Mouse (Mus musculus) liver, embryonic 14.5 days (tissue): ENCODE results near the gene Phactr4. TPM values are rescaled to one million over a fixed set of nuclear protein-coding genes. Genes with fewer than 3 reads are reported as not detected.

ENCODE experiments used
- ATAC-seq: fragments of 200-750 bp; cut with Nextera tagmentation; 2 replicates; pipeline ENCODE4 v1.8.0; 2017; ENCODE audit warnings: moderate number of reproducible peaks, mild to moderate bottlenecking, moderate library complexity; ENCODE audit not compliant: insufficient read depth
- DNase-seq, 3 experiments: peaks; one replicate each; pipeline ENCODE4 v3.0.0-alpha.2; 2012 to 2013; ENCODE audit warnings: low read depth in 3 of 3, low spot score in 3 of 3
- H3K27ac ChIP-seq: fragments of 300-500 bp; sonication (generic); 2 replicates; pipeline ENCODE4 v1.5.1; 2014; ENCODE audit warnings: moderate library complexity, mild to moderate bottlenecking, control low read depth, inconsistent platforms
- H3K27me3 ChIP-seq: fragments of 300-500 bp; sonication (generic); 2 replicates; pipeline ENCODE4 v1.6.1; 2014; ENCODE audit warnings: mild to moderate bottlenecking, low read length, moderate library complexity; ENCODE audit not compliant: control insufficient read depth, insufficient read depth
- H3K36me3 ChIP-seq: fragments of 300-500 bp; sonication (generic); replicated peaks from 2 replicates; pipeline ENCODE4 v1.6.1; 2014; ENCODE audit warnings: low read depth; ENCODE audit not compliant: control insufficient read depth, insufficient read depth
- H3K4me1 ChIP-seq, 2 experiments: fragments of 200-500 bp in 1 of 2; fragments of 300-500 bp in 1 of 2; sonication (generic) in 1 of 2; replicated peaks; 2 replicates each; pipeline ENCODE4 v1.6.1; 2012 to 2014; ENCODE audit warnings: antibody characterized with exemption in 1 of 2, inconsistent platforms in 1 of 2, low read length in 1 of 2; ENCODE audit not compliant: control insufficient read depth in 2 of 2, insufficient read depth in 2 of 2
- H3K4me2 ChIP-seq: fragments of 300-500 bp; sonication (generic); 2 replicates; pipeline ENCODE4 v1.6.1; 2014; ENCODE audit warnings: low read depth, mild to moderate bottlenecking, control low read depth, moderate library complexity
- H3K4me3 ChIP-seq, 2 experiments: fragments of 200-500 bp in 1 of 2; fragments of 300-500 bp in 1 of 2; sonication (generic) in 1 of 2; 2 replicates each; pipeline ENCODE4 v1.5.1; 2012 to 2014; ENCODE audit warnings: low read depth in 2 of 2, low read length in 2 of 2, mild to moderate bottlenecking in 2 of 2, control low read depth in 1 of 2, inconsistent platforms in 1 of 2, moderate library complexity in 1 of 2; ENCODE audit not compliant: insufficient read depth in 1 of 2
- H3K9ac ChIP-seq: fragments of 300-500 bp; sonication (generic); replicated peaks from 2 replicates; pipeline ENCODE4 v1.6.1; 2014; ENCODE audit warnings: mild to moderate bottlenecking, control low read depth, moderate library complexity
- H3K9me3 ChIP-seq: fragments of 300-500 bp; sonication (generic); 2 replicates; pipeline ENCODE4 v1.6.1; 2016; ENCODE audit warnings: low read length, mixed read lengths; ENCODE audit not compliant: control insufficient read depth
- CTCF ChIP-seq: IDR thresholded peaks from 2 replicates; pipeline ENCODE4 v1.5.1; 2016; ENCODE audit warnings: antibody characterized with exemption, low read depth, control low read depth
- EP300 ChIP-seq: IDR thresholded peaks from 2 replicates; pipeline ENCODE4 v1.6.1; 2016; ENCODE audit warnings: antibody characterized with exemption, low read depth
- WGBS: fragments of 180-500 bp; shearing (Covaris S2); extraction: QIAGEN DNeasy Blood & Tissue Kit; methylation state at CpG from one replicate; pipeline ENCODE4 v1.1.7; 2014; ENCODE audit not compliant: insufficient replicate concordance; 5-methylcytosine and 5-hydroxymethylcytosine counted together
- polyA plus RNA-seq, 2 experiments: library from polyadenylated mRNA; depleted of rRNA in 1 of 2; stranded (reverse) in 1 of 2; unstranded in 1 of 2; fragments of >200 nt; fragmentation: Nextera tagmentation in 1 of 2; extraction: Ambion mirVana in 1 of 2; gene quantifications; 2 replicates each; pipeline versions ENCODE4 v1.2.1 to v1.2.3; 2012 to 2014

The Phactr4 gene
- polyA plus RNA-seq, 2 experiments, result 7.4 to 10.9 TPM

DNA sequence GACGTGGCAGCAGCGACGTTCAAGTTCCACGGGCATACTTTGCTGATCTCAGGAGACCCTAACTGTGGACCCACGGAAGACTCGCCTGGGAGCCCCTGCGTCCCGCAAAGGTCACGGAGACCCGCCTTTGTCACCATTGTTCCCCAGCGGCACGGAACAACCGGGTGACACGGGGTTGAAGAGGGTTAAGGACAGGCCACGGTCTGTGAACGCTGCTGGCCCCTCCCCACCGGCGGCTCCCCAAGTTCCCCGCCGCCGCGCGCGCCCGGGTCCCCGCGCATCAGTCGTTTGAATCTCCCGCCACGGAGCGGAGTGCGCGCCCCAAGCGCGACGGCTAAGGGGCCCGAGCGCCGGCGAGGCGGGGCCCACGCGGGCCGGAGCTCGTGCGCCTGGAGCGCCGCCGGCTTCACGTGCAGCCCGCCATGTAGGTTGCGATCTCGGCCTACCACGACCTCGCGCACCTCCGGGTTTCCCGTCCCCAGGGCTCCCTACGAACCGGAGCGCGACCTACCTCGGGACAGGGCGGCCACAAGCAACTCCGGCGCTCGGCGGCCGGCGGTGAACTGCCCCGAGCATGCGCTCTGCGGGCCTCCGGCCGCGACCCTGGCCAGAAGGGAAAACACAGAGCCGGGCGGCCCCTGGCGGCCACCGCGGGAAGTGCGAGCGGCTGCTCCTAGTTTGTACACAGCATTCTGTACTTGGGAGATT lies 77.0 kb downstream of the Phactr4 start:
- under 1% methylated on average over 83 of the region's 83 CpGs for WGBS
- ATAC-seq (peak; percentile 87), DNase-seq (peak; percentile 74 to 79 (median 76))
- peaks cover 4% of the 10 kb centered on the region for H3K36me3 ChIP-seq
- peak overlapping the region; percentile 88 for H3K9ac ChIP-seq
- H3K27me3 ChIP-seq, result no peaks in the 10 kb centered on the region
- H3K4me1 ChIP-seq, result peaks cover 12 to 27% of the 10 kb centered on the region in 2 experiments
- 0 out of 2 replicates have a peak, but pooled peaks have one; percentile 25 for TF ChIP-seq EP300
- TF ChIP-seq CTCF, result peak; percentile 93
- H3K9me3 ChIP-seq, result no peaks in the 10 kb centered on the region
- peak overlapping the region; percentile 72 to 79 for H3K4me3 ChIP-seq
- peak overlapping the region; percentile 92 for H3K4me2 ChIP-seq
- H3K27ac ChIP-seq, result peak overlapping the region; percentile 78

- 3% methylated on average over 13 of the region's 13 CpGs for WGBS
- TF ChIP-seq CTCF (no peak), EP300 (no peak)
- peak overlapping the region; percentile 72 to 79 for H3K4me3 ChIP-seq
- peaks cover 12 to 27% of the 10 kb centered on the region in 2 experiments for H3K4me1 ChIP-seq
- peak; percentile 51 for ATAC-seq
- H3K9ac ChIP-seq, result peak overlapping the region; percentile 88
- DNase-seq, result peak in 1 of 3 experiments; percentile 52
- H3K27me3 ChIP-seq, result no peaks in the 10 kb centered on the region
- H3K36me3 ChIP-seq, result peaks cover 10% of the 10 kb centered on the region
- H3K4me2 ChIP-seq, result peak overlapping the region; percentile 92
- peak overlapping the region; percentile 78 for H3K27ac ChIP-seq
- no peaks in the 10 kb centered on the region for H3K9me3 ChIP-seq
Measured at GRCm38 (mm10) chr4:132344403-132345134, 77.7 kb downstream of the Phactr4 start.

- no peak overlapping the region for H3K4me2 ChIP-seq
- 77% methylated on average over 3 of the region's 3 CpGs for WGBS
Measured at GRCm38 (mm10) chr4:132341451-132341850, 80.8 kb downstream of the Phactr4 start.

GRCm38 (mm10) chr4:132338943-132339342 lies 83.3 kb downstream of the Phactr4 start:
- Histone ChIP-seq H3K4me1 (peaks cover 12 to 18% of the 10 kb centered on the region in 2 experiments), H3K36me3 (peaks cover 65% of the 10 kb centered on the region), H3K27ac (no peak overlapping the region), H3K4me3 (no peak overlapping the region), H3K9ac (no peak overlapping the region), H3K9me3 (no peaks in the 10 kb centered on the region), H3K4me2 (no peak overlapping the region), H3K27me3 (no peaks in the 10 kb centered on the region)
- ATAC-seq, result no peak
- no peak for TF ChIP-seq CTCF
- TF ChIP-seq EP300, result no peak
- WGBS, result 88% methylated on average over 13 of the region's 13 CpGs
- DNase-seq, result no peak

More at GRCm38 (mm10) chr4:132341451-132341850, 80.8 kb downstream of the Phactr4 start:
- ATAC-seq, result no peak
- H3K9me3 ChIP-seq, result no peaks in the 10 kb centered on the region
- H3K27me3 ChIP-seq, result no peaks in the 10 kb centered on the region
- no peak overlapping the region for H3K27ac ChIP-seq
- no peak overlapping the region for H3K9ac ChIP-seq
- peaks cover 12 to 25% of the 10 kb centered on the region in 2 experiments for H3K4me1 ChIP-seq
- TF ChIP-seq CTCF (no peak), EP300 (no peak)
- peaks cover 40% of the 10 kb centered on the region for H3K36me3 ChIP-seq
- H3K4me3 ChIP-seq, result no peak overlapping the region
- no peak for DNase-seq

DNA sequence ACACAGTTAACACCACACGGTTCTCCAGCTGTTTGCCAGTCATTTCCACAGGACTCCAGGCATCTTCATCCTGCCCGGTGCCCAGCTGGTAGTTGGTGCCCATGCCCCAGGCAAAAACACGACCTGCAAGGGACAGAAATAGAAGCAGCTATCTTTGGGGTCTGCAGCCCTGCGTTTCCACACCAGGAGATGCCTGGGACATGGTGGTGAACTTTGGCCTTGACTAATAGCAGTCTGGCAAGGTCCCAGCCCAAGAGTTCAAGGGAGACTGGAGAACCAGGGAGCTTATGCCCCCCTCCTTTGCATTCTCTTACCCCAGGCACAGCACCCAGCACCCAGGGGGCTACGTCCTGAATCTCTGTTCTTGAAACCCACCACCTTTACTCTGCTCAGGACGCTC lies 89.4 kb downstream of the Phactr4 start:
- WGBS, result 77% methylated on average over 6 of the region's 6 CpGs
- H3K36me3 ChIP-seq, result peaks cover 60% of the 10 kb centered on the region

More for the DNA sequence above, 89.4 kb downstream of the Phactr4 start:
- Histone ChIP-seq H3K27me3 (no peaks in the 10 kb centered on the region), H3K9ac (no peak overlapping the region), H3K9me3 (no peaks in the 10 kb centered on the region), H3K4me2 (no peak overlapping the region), H3K27ac (no peak overlapping the region), H3K4me3 (no peak overlapping the region), H3K4me1 (peaks cover 9 to 12% of the 10 kb centered on the region in 2 experiments)
- DNase-seq (no peak), ATAC-seq (no peak)
- TF ChIP-seq CTCF (no peak), EP300 (no peak)
